16 mouse cellular contexts compared by ENCODE assay signal in genomic region chr7:117524430-117525214, GRCm38 (mm10).
DNase-seq lines count a peak whose midpoint lies in the region; ATAC-seq and TF ChIP-seq lines count a peak whose summit lies in the region.
"Had no signal": no experiment of that assay in that cellular context is flagged by ENCODE, and none has a peak within 500 bp of the region (broad histone marks: within the 10 kb centered on the region; RNA-seq: fewer than 3 reads in every experiment).

No protein-coding gene starts in this region.

- no peak for TF ChIP-seq CTCF in midbrain, postnatal 0 days (IDR thresholded peaks at IDR 0.05)

- no peak overlapping the region for H3K27ac ChIP-seq in midbrain, postnatal 0 days (ENCODE audit: low read depth, low read length)
- H3K27ac ChIP-seq in midbrain, embryonic 15.5 days, result no peak overlapping the region
- H3K27ac ChIP-seq: kidney, embryonic 15.5 days; limb, embryonic 12.5 days; neural tube, embryonic 13.5 days had no signal

- no peak overlapping the region for H3K9ac ChIP-seq in midbrain, postnatal 0 days (replicated peaks; ENCODE audit: low read length, poor library complexity, severe bottlenecking)
- H3K9ac ChIP-seq in midbrain, embryonic 15.5 days, result no peak overlapping the region
- H3K9ac ChIP-seq: kidney, embryonic 15.5 days; limb, embryonic 12.5 days; neural tube, embryonic 13.5 days had no signal

- H3K27me3 ChIP-seq in midbrain, postnatal 0 days (ENCODE audit: insufficient read depth, low read length), result no peaks in the 10 kb centered on the region
- no peaks in the 10 kb centered on the region for H3K27me3 ChIP-seq in midbrain, embryonic 15.5 days (replicated peaks)
- H3K27me3 ChIP-seq: kidney, embryonic 15.5 days; limb, embryonic 12.5 days; neural tube, embryonic 13.5 days had no signal

- no peak overlapping the region for H3K4me2 ChIP-seq in midbrain, postnatal 0 days (ENCODE audit: low read depth, low read length, poor library complexity, severe bottlenecking)
- H3K4me2 ChIP-seq in midbrain, embryonic 15.5 days, result no peak overlapping the region
- H3K4me2 ChIP-seq: kidney, embryonic 15.5 days; limb, embryonic 12.5 days; neural tube, embryonic 13.5 days had no signal

- peak; percentile 8 for DNase-seq in cerebellum, adult 9-11 months
- DNase-seq in cerebellum, adult 8-10 months, result no peak
- DNase-seq in gastrocnemius, adult 8-10 months (ENCODE audit: low spot score in 2 of 2), result peak; percentile 21 to 39
- DNase-seq in gastrocnemius, postnatal 4 days (ENCODE audit: low spot score in 2 of 2), result no peak
- DNase-seq in midbrain, postnatal 0 days (ENCODE audit: low spot score), result peak; percentile 55
- DNase-seq in skeletal muscle tissue, adult 2 months (ENCODE audit: low read depth, low spot score), result peak; percentile 65
- DNase-seq in thymus, postnatal 36 days, result no peak
- DNase-seq: B cell, adult 2 months; lung, postnatal 4 days; retina, postnatal 1 day; thymus, adult 2 months had no signal

- H3K9me3 ChIP-seq in midbrain, postnatal 0 days (ENCODE audit: low read length), result no peaks in the 10 kb centered on the region
- H3K9me3 ChIP-seq in midbrain, embryonic 15.5 days, result no peaks in the 10 kb centered on the region
- H3K9me3 ChIP-seq: kidney, embryonic 15.5 days; limb, embryonic 12.5 days had no signal

- H3K4me3 ChIP-seq in midbrain, postnatal 0 days (ENCODE audit: low read depth, low read length), result no peak overlapping the region
- no peak overlapping the region for H3K4me3 ChIP-seq in midbrain, embryonic 15.5 days
- H3K4me3 ChIP-seq: kidney, embryonic 15.5 days; limb, embryonic 12.5 days; neural tube, embryonic 13.5 days had no signal

- no peaks in the 10 kb centered on the region for H3K4me1 ChIP-seq in midbrain, postnatal 0 days (ENCODE audit: insufficient read depth, low read length)
- no peaks in the 10 kb centered on the region for H3K4me1 ChIP-seq in midbrain, embryonic 15.5 days

- no peaks in the 10 kb centered on the region for H3K36me3 ChIP-seq in midbrain, postnatal 0 days (ENCODE audit: insufficient read depth, low read length)
- H3K36me3 ChIP-seq in midbrain, embryonic 15.5 days (replicated peaks), result no peaks in the 10 kb centered on the region
- H3K36me3 ChIP-seq: kidney, embryonic 15.5 days; limb, embryonic 12.5 days; neural tube, embryonic 13.5 days had no signal

- ATAC-seq in midbrain, postnatal 0 days (ENCODE audit: low FRiP score), result no peak
- ATAC-seq in midbrain, embryonic 15.5 days (replicated peaks), result no peak
- ATAC-seq: midbrain, embryonic 16.5 days had no signal

- WGBS in midbrain, postnatal 0 days, result 71% methylated on average over 7 of the region's 7 CpGs
- WGBS in midbrain, embryonic 15.5 days, result 73% methylated on average over 7 of the region's 7 CpGs

Comparison
In these comparisons a context has a peak if more than half of its experiments do, and no peak if none do; other contexts are left out.
1. DNase-seq: peak in cerebellum, adult 9-11 months (single experiment), gastrocnemius, adult 8-10 months (2 of 2), midbrain, postnatal 0 days (single experiment) and skeletal muscle tissue, adult 2 months (single experiment); none in cerebellum, adult 8-10 months (single experiment), gastrocnemius, postnatal 4 days (0 of 2) and thymus, postnatal 36 days (0 of 2).